Mouse (Mus musculus) myocyte (in vitro differentiated cells): ENCODE measurements at regions not wholly inside any gene's neighbourhood (a gene's known extent, or its start where the extent isn't known, plus 50 kb on each side); places are given as distances from the start of the nearest gene placed in this dataset.
A peak's percentile ranks its signal among the peaks of the same experiment; 100 is the strongest.

Source experiments
- H3K27me3 ChIP-seq: one replicate; pipeline ENCODE4 v1.6.1; 2011; ENCODE audit not compliant: control insufficient read depth, insufficient read depth, insufficient read length
- H3K36me3 ChIP-seq: one replicate; pipeline ENCODE4 v1.6.1; 2011; ENCODE audit not compliant: control insufficient read depth, insufficient read depth
- H3K4me2 ChIP-seq: one replicate; pipeline ENCODE4 v1.6.1; 2011; ENCODE audit warnings: low read depth, control low read depth
- H3K4me3 ChIP-seq: one replicate; pipeline ENCODE4 v1.5.1; 2011; ENCODE audit warnings: mild to moderate bottlenecking, control low read depth, moderate library complexity
- H3K79me2 ChIP-seq: one replicate; pipeline ENCODE4 v1.6.1; 2011; ENCODE audit not compliant: control insufficient read depth, insufficient read depth
- H3ac ChIP-seq: one replicate; pipeline ENCODE4 v1.6.1; 2011; ENCODE audit not compliant: control insufficient read depth, insufficient read length
- CEBPB ChIP-seq: IDR thresholded peaks from 2 replicates; pipeline ENCODE4 v1.6.1; 2011; ENCODE audit warnings: mild to moderate bottlenecking, moderate library complexity; ENCODE audit not compliant: poor library complexity, insufficient read depth, severe bottlenecking
- E2F4 ChIP-seq: IDR thresholded peaks from one replicate; pipeline ENCODE4 v1.6.1; 2011; ENCODE audit warnings: mild to moderate bottlenecking, control low read depth, moderate library complexity; ENCODE audit not compliant: insufficient read depth
- MAX ChIP-seq: IDR thresholded peaks from one replicate; pipeline ENCODE4 v1.6.1; 2011; ENCODE audit warnings: low read depth, mild to moderate bottlenecking, control low read depth
- MYOD1 ChIP-seq, 3 experiments: IDR thresholded peaks; one replicate each; pipeline ENCODE4 v1.6.1; 2011; ENCODE audit warnings: control low read depth in 2 of 3, low read depth in 2 of 3, mild to moderate bottlenecking in 2 of 3, moderate library complexity in 1 of 3; ENCODE audit not compliant: insufficient read length in 2 of 3, control insufficient read depth in 1 of 3
- MYOG ChIP-seq, 3 experiments: IDR thresholded peaks; one replicate each; pipeline ENCODE4 v1.6.1; 2011; ENCODE audit warnings: control low read depth in 2 of 3, low read depth in 2 of 3, mild to moderate bottlenecking in 2 of 3; ENCODE audit not compliant: insufficient read length in 2 of 3, control insufficient read depth in 1 of 3, insufficient read depth in 1 of 3
- POLR2A ChIP-seq: IDR thresholded peaks from one replicate; pipeline ENCODE4 v1.6.1; 2011; ENCODE audit warnings: low read depth, mild to moderate bottlenecking, control low read depth, moderate library complexity; ENCODE audit not compliant: insufficient read length
- POLR2AphosphoS2 ChIP-seq: IDR thresholded peaks from one replicate; pipeline ENCODE4 v1.6.1; 2011; ENCODE audit warnings: low read depth, control low read depth; ENCODE audit not compliant: insufficient read length
- REST ChIP-seq: IDR thresholded peaks from one replicate; pipeline ENCODE4 v1.6.1; 2011; ENCODE audit warnings: mild to moderate bottlenecking, control low read depth, moderate library complexity; ENCODE audit not compliant: insufficient read depth, insufficient read length
- SRF ChIP-seq: IDR thresholded peaks from one replicate; pipeline ENCODE4 v1.6.1; 2011; ENCODE audit warnings: low read depth; ENCODE audit not compliant: control insufficient read depth, insufficient read length
- TCF12 ChIP-seq: IDR thresholded peaks from one replicate; pipeline ENCODE4 v1.6.1; 2011; ENCODE audit warnings: mild to moderate bottlenecking, control low read depth; ENCODE audit not compliant: poor library complexity, insufficient read depth, severe bottlenecking
- TCF3 ChIP-seq: IDR thresholded peaks from one replicate; pipeline ENCODE4 v1.6.1; 2011; ENCODE audit warnings: low read depth, control low read depth; ENCODE audit not compliant: insufficient read length
- USF1 ChIP-seq: IDR thresholded peaks from one replicate; pipeline ENCODE4 v1.6.1; 2011; ENCODE audit warnings: low read depth, mild to moderate bottlenecking, control low read depth, moderate library complexity

DNA sequence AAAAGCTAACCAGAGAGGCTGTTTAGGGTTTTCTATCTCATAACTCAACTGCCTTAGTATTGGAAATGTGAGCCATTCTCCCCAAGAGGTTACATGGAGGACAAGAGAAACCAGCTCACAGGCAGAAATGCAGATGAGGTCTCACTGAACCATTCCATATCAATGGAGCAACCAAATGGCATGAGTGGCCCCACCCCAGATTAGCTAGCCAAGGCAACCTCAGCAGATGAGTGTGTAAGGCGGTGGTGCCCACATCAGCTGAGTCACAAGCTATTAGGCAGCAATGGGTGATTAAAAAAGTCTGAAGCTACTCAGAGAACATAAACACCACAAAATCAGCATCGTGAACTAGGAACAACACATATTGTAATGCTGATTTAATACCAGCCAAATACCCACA lies 133.2 kb downstream of the Lpin1 start:
- Histone ChIP-seq H3K4me2 (peak overlapping the region; percentile 35), H3K79me2 (no peaks in the 10 kb centered on the region), H3ac (no peak overlapping the region), H3K4me3 (no peak overlapping the region), H3K36me3 (no peaks in the 10 kb centered on the region), H3K27me3 (no peaks in the 10 kb centered on the region)
- peak; percentile 26; the same call in 1 of the 2 replicates for TF ChIP-seq CEBPB
- no peak for TF ChIP-seq TCF12
- no peak for TF ChIP-seq SRF

DNA sequence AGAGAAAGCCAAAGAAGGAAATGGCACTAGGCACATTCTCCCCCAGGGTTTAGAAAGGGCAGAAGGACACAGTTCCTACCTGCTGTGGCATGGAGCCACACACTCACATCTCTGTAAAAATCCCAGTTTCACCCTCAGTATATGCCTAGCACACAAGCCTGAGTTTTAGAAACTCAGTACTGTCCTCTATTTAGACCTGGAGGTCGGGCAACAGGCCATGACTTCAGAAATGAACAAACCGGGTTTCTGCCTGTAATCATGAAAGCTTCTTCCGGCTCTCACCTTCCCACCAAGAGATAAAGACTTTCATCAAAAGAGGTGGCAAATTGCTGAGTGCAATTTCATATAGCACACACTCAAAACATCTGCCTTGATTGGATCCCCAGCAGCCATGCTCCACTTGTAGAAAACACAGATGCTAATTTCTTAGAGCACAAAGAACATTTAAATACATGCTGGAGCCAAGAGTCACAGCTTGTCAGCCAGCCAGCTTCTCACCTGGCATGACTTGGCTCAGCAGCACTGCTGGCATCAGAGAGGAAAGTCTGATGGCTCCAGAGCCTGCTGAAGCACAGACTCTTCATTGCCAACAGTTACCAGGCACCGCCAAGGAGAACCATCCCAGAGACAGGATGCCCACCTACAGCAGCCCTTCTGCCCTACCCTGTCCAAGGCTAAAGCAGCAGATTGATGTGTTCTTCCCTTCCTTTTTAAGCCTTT lies 136.2 kb downstream of the Lpin1 start:
- Histone ChIP-seq H3ac (no peak overlapping the region), H3K36me3 (no peaks in the 10 kb centered on the region), H3K4me2 (no peak overlapping the region), H3K4me3 (no peak overlapping the region), H3K79me2 (no peaks in the 10 kb centered on the region), H3K27me3 (no peaks in the 10 kb centered on the region)
- TF ChIP-seq SRF (no peak), USF1 (no peak), E2F4 (no peak), MAX (no peak), POLR2AphosphoS2 (no peak), TCF3 (no peak), MYOG (IDR thresholded peaks at IDR 0.05; ENCODE audit: control insufficient read depth in 1 of 3, insufficient read depth in 1 of 3, insufficient read length in 2 of 3, low read depth in 2 of 3) (no peak), MYOD1 (IDR thresholded peaks at IDR 0.05; ENCODE audit: control insufficient read depth in 1 of 3, insufficient read length in 2 of 3, low read depth in 2 of 3) (no peak), TCF12 (no peak), REST (no peak), CEBPB (no peak), POLR2A (no peak)

DNA sequence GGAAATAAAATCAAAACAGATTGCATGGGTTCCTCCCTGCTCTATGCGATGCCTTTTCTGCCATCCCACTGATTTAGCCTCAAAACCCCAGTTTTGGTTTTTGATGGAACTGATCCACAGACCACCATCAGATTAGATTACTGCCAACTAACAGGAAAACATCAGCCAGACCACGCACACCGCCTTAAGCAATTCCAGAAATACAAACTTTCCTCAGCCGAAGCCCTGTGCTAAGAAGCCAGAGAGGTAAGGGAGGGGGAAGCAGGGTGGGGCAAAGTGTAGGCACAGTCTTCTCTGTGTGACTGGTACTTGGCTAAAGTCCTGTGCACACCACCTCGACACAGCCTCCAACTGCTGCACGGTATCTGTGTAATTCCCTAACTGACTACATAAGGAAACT lies 153.3 kb downstream of the Lpin1 start:
- TF ChIP-seq SRF (no peak), E2F4 (no peak), USF1 (no peak), POLR2A (no peak), MAX (no peak), TCF3 (no peak), MYOD1 (IDR thresholded peaks at IDR 0.05; ENCODE audit: control insufficient read depth in 1 of 3, insufficient read length in 2 of 3, low read depth in 2 of 3) (no peak), REST (no peak), TCF12 (no peak), CEBPB (no peak), MYOG (IDR thresholded peaks at IDR 0.05; ENCODE audit: control insufficient read depth in 1 of 3, insufficient read depth in 1 of 3, insufficient read length in 2 of 3, low read depth in 2 of 3) (no peak), POLR2AphosphoS2 (no peak)
- H3K4me3 ChIP-seq, result no peak overlapping the region
- no peaks in the 10 kb centered on the region for H3K36me3 ChIP-seq
- H3K27me3 ChIP-seq, result no peaks in the 10 kb centered on the region
- H3K4me2 ChIP-seq, result no peak overlapping the region
- no peaks in the 10 kb centered on the region for H3K79me2 ChIP-seq
- no peak overlapping the region for H3ac ChIP-seq

DNA sequence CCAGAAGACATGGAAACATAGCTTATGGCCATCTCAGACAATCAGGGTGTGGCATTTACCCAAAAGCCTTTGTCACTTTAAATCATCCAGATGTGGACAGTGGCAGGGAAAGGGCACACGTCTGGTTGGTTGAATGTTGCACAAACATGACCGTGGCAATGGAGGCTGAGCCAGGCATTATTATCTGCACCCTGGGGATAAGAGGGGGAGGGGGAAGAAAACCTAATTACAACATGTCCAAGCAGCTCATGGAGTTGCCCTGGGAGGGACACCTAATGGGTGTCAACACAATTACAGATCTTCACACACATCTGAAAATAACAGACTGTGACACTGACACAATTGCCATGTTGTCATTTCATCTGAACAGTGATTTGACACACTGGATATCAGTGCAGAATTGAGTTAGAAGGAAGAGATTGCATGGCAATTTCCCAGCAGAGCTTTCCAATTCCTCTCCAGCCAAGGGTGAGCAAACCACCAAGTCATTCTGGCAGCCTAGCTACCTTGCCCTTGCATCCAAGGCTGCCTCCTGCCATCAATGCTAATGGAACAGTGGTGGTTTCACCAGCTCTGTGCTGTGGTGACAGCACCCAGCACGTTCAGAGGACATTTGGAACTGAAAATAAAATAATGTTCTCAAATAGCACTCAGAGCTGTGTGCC lies 159.9 kb downstream of the Lpin1 start:
- Histone ChIP-seq H3ac (no peak overlapping the region), H3K36me3 (no peaks in the 10 kb centered on the region), H3K27me3 (no peaks in the 10 kb centered on the region), H3K4me2 (no peak overlapping the region), H3K79me2 (no peaks in the 10 kb centered on the region), H3K4me3 (no peak overlapping the region)
- TF ChIP-seq CEBPB, result no peak
- TF ChIP-seq REST, result no peak
- TF ChIP-seq USF1, result no peak
- no peak for TF ChIP-seq E2F4
- TF ChIP-seq POLR2AphosphoS2, result no peak
- no peak for TF ChIP-seq SRF
- TF ChIP-seq MAX, result no peak
- TF ChIP-seq POLR2A, result no peak
- no peak for TF ChIP-seq MYOG (IDR thresholded peaks at IDR 0.05; ENCODE audit: control insufficient read depth in 1 of 3, insufficient read depth in 1 of 3, insufficient read length in 2 of 3, low read depth in 2 of 3)
- no peak for TF ChIP-seq MYOD1 (IDR thresholded peaks at IDR 0.05; ENCODE audit: control insufficient read depth in 1 of 3, insufficient read length in 2 of 3, low read depth in 2 of 3)
- no peak for TF ChIP-seq TCF3
- no peak for TF ChIP-seq TCF12
